Mouse (Mus musculus) embryonic facial prominence, embryonic 13.5 days (tissue): ENCODE results near the gene Slc25a54. TPM values are rescaled to one million over a fixed set of nuclear protein-coding genes. Genes with fewer than 3 reads are reported as not detected.

Experiments used
- microRNA-seq: library from miRNA; unstranded; fragments of <30 nt; microRNA quantifications from one replicate; pipeline ENCODE4, GENCODE M21; 2016
- polyA plus RNA-seq: library from polyadenylated mRNA; unstranded; fragments of >200 nt; fragmentation: Nextera tagmentation; extraction: Ambion mirVana; gene quantifications from 2 replicates; pipeline ENCODE4 v1.2.1, GENCODE M21; 2015

The Slc25a54 gene
- polyA plus RNA-seq, 1 experiment from 2014 or later, result not detected

Small RNA genes lying within 50 kb of the gene (microRNA-seq; reads per million reads assigned to microRNA genes)
- gene Gm44384, result not detected

Other genes starting within 250 kb of the Slc25a54 start
- 39.3 and 40.2 TPM in 2 replicates for gene Stxbp3, start 239.9 kb upstream of the Slc25a54 start, polyA plus RNA-seq
- 0.18 and 0.23 TPM in 2 replicates for gene Fndc7, start 190.5 kb upstream of the Slc25a54 start, polyA plus RNA-seq
- gene Prpf38b, start 168.7 kb upstream of the Slc25a54 start, polyA plus RNA-seq, result 95.3 and 111 TPM in 2 replicates
- gene Henmt1, start 140.6 kb upstream of the Slc25a54 start, polyA plus RNA-seq, result 1.4 and 1.8 TPM in 2 replicates
- not detected in 2 replicates for gene Gm9857, start 140.0 kb upstream of the Slc25a54 start, polyA plus RNA-seq
- 5.3 and 7.7 TPM in 2 replicates for gene Fam102b, start 52.9 kb upstream of the Slc25a54 start, polyA plus RNA-seq
- 44.3 and 47.7 TPM in 2 replicates for gene Slc25a24, start 42.7 kb downstream of the Slc25a54 start, polyA plus RNA-seq